Mouse (Mus musculus) forebrain, embryonic 12.5 days (tissue): Measurements from ENCODE around the gene Arfip1. TPM values are rescaled to one million over a fixed set of nuclear protein-coding genes. Genes with fewer than 3 reads are reported as not detected.
A peak's percentile ranks its signal among the peaks of the same experiment; 100 is the strongest.

ENCODE experiments used
- ATAC-seq: fragments of 200-750 bp; cut with Nextera tagmentation; 2 replicates; pipeline ENCODE4 v1.8.0; 2017; ENCODE audit warnings: moderate TSS enrichment; ENCODE audit not compliant: low FRiP score
- H3K27ac ChIP-seq: fragments of 300-500 bp; sonication (generic); 2 replicates; pipeline ENCODE4 v1.5.1; 2016; ENCODE audit warnings: mild to moderate bottlenecking
- H3K27me3 ChIP-seq: fragments of 300-500 bp; sonication (generic); 2 replicates; pipeline ENCODE4 v1.6.1; 2016; ENCODE audit warnings: mild to moderate bottlenecking
- H3K36me3 ChIP-seq: fragments of 300-500 bp; sonication (generic); replicated peaks from 2 replicates; pipeline ENCODE4 v1.6.1; 2016; ENCODE audit warnings: mild to moderate bottlenecking
- H3K4me1 ChIP-seq: fragments of 300-500 bp; sonication (generic); 2 replicates; pipeline ENCODE4 v1.6.1; 2016
- H3K4me2 ChIP-seq: fragments of 300-500 bp; sonication (generic); 2 replicates; pipeline ENCODE4 v1.6.1; 2016; ENCODE audit warnings: mild to moderate bottlenecking, moderate library complexity
- H3K4me3 ChIP-seq: fragments of 300-500 bp; sonication (generic); replicated peaks from 2 replicates; pipeline ENCODE4 v1.5.1; 2016; ENCODE audit warnings: mild to moderate bottlenecking
- H3K9ac ChIP-seq: fragments of 300-500 bp; sonication (generic); 2 replicates; pipeline ENCODE4 v1.6.1; 2016; ENCODE audit warnings: mild to moderate bottlenecking
- H3K9me3 ChIP-seq: fragments of 300-500 bp; sonication (generic); 2 replicates; pipeline ENCODE4 v1.6.1; 2016
- WGBS: fragments of 180-500 bp; shearing (Covaris S2); methylation state at CpG from one replicate; pipeline ENCODE4 v1.1.7; 2016; 5-methylcytosine and 5-hydroxymethylcytosine counted together
- polyA plus RNA-seq: library from polyadenylated mRNA; unstranded; fragments of >200 nt; fragmentation: Nextera tagmentation; extraction: Ambion mirVana; gene quantifications from 2 replicates; pipeline ENCODE4 v1.2.1, GENCODE M21; 2016

Gene Arfip1
- polyA plus RNA-seq, 1 experiment from 2014 or later, result 31.0 TPM

- peaks cover 65% of the 10 kb centered on the region for H3K27me3 ChIP-seq
Measured at GRCm38 (mm10) chr3:84480006-84480897, 102.2 kb downstream of the Arfip1 start, which contains the start of gene Fhdc1. TSS of gene Fhdc1 (minus strand) at chr3:84480429.

GRCm38 (mm10) chr3:84479293-84480005 is 103.0 kb downstream of the Arfip1 start:
- H3K4me2 ChIP-seq, result peak overlapping the region; percentile 92
- WGBS, result under 1% methylated on average over 61 of the region's 61 CpGs
- peaks cover 29% of the 10 kb centered on the region for H3K4me1 ChIP-seq

More at GRCm38 (mm10) chr3:84480006-84480897, 102.2 kb downstream of the Arfip1 start, which contains the start of gene Fhdc1:
- H3K36me3 ChIP-seq, result no peaks in the 10 kb centered on the region
- WGBS, result under 1% methylated on average over 78 of the region's 82 CpGs
- H3K4me2 ChIP-seq, result peak within 1 kb of the TSS; percentile 92
- no peaks in the 10 kb centered on the region for H3K9me3 ChIP-seq
- H3K9ac ChIP-seq, result peak within 1 kb of the TSS; percentile 62
- no peak within 1 kb of the TSS for H3K27ac ChIP-seq
- H3K4me1 ChIP-seq, result peaks cover 29% of the 10 kb centered on the region
- H3K4me3 ChIP-seq, result peak within 1 kb of the TSS; percentile 55
- peak; percentile 82 for ATAC-seq

GRCm38 (mm10) chr3:84478896-84479292 is 103.5 kb downstream of the Arfip1 start:
- Histone ChIP-seq H3K9ac (peak overlapping the region; percentile 62), H3K36me3 (no peaks in the 10 kb centered on the region), H3K4me2 (peak overlapping the region; percentile 92), H3K4me1 (peaks cover 29% of the 10 kb centered on the region), H3K9me3 (no peaks in the 10 kb centered on the region), H3K27me3 (peaks cover 69% of the 10 kb centered on the region), H3K27ac (no peak overlapping the region), H3K4me3 (peak overlapping the region; percentile 55)
- 3% methylated on average over 12 of the region's 12 CpGs for WGBS
- no peak for ATAC-seq

More at GRCm38 (mm10) chr3:84479293-84480005, 103.0 kb downstream of the Arfip1 start:
- peak overlapping the region; percentile 62 for H3K9ac ChIP-seq
- H3K36me3 ChIP-seq, result no peaks in the 10 kb centered on the region
- H3K4me3 ChIP-seq, result peak overlapping the region; percentile 55
- no peaks in the 10 kb centered on the region for H3K9me3 ChIP-seq
- ATAC-seq, result peak; percentile 53
- H3K27me3 ChIP-seq, result peaks cover 65% of the 10 kb centered on the region
- H3K27ac ChIP-seq, result no peak overlapping the region

GRCm38 (mm10) chr3:84478195-84478594 is 104.2 kb downstream of the Arfip1 start:
- H3K9ac ChIP-seq, result no peak overlapping the region
- peaks cover 72% of the 10 kb centered on the region for H3K27me3 ChIP-seq
- H3K27ac ChIP-seq, result no peak overlapping the region
- peak overlapping the region; percentile 55; the same call in 1 of the 2 replicates for H3K4me3 ChIP-seq
- peaks cover 29% of the 10 kb centered on the region for H3K4me1 ChIP-seq
- 9% methylated on average over 7 of the region's 7 CpGs for WGBS
- H3K9me3 ChIP-seq, result no peaks in the 10 kb centered on the region
- no peak for ATAC-seq
- no peaks in the 10 kb centered on the region for H3K36me3 ChIP-seq
- no peak overlapping the region for H3K4me2 ChIP-seq

GRCm38 (mm10) chr3:84477498-84477897 is 104.9 kb downstream of the Arfip1 start:
- H3K9ac ChIP-seq, result no peak overlapping the region
- H3K27me3 ChIP-seq, result peaks cover 66% of the 10 kb centered on the region
- H3K9me3 ChIP-seq, result no peaks in the 10 kb centered on the region
- H3K27ac ChIP-seq, result no peak overlapping the region
- no peak overlapping the region for H3K4me2 ChIP-seq
- no peak for ATAC-seq
- no peaks in the 10 kb centered on the region for H3K36me3 ChIP-seq
- peaks cover 29% of the 10 kb centered on the region for H3K4me1 ChIP-seq
- no peak overlapping the region for H3K4me3 ChIP-seq
- WGBS, result 76% methylated on average over 1 of the region's 1 CpGs

GRCm38 (mm10) chr3:84474981-84475775 is 107.2 kb downstream of the Arfip1 start:
- no peak overlapping the region for H3K9ac ChIP-seq
- no peak overlapping the region for H3K4me2 ChIP-seq
- no peaks in the 10 kb centered on the region for H3K36me3 ChIP-seq
- H3K27ac ChIP-seq, result no peak overlapping the region
- ATAC-seq, result no peak
- 90% methylated on average over 12 of the region's 12 CpGs for WGBS
- peaks cover 46% of the 10 kb centered on the region for H3K27me3 ChIP-seq
- H3K9me3 ChIP-seq, result no peaks in the 10 kb centered on the region
- H3K4me1 ChIP-seq, result peaks cover 22% of the 10 kb centered on the region
- no peak overlapping the region for H3K4me3 ChIP-seq

- Histone ChIP-seq H3K9ac (no peak overlapping the region), H3K27me3 (peaks cover 38% of the 10 kb centered on the region), H3K4me2 (no peak overlapping the region), H3K4me1 (peaks cover 15% of the 10 kb centered on the region), H3K36me3 (no peaks in the 10 kb centered on the region), H3K27ac (no peak overlapping the region), H3K4me3 (no peak overlapping the region), H3K9me3 (no peaks in the 10 kb centered on the region)
- WGBS, result 88% methylated on average over 6 of the region's 6 CpGs
- no peak for ATAC-seq
Measured at GRCm38 (mm10) chr3:84474398-84474797, 108.0 kb downstream of the Arfip1 start.

- H3K27me3 ChIP-seq, result peaks cover 23% of the 10 kb centered on the region
- ATAC-seq, result no peak
- 71% methylated on average over 5 of the region's 5 CpGs for WGBS
- H3K4me1 ChIP-seq, result peaks cover 3% of the 10 kb centered on the region; the same call in 1 of the 2 replicates
- no peak overlapping the region for H3K9ac ChIP-seq
- no peaks in the 10 kb centered on the region for H3K9me3 ChIP-seq
- H3K4me2 ChIP-seq, result no peak overlapping the region
- no peak overlapping the region for H3K27ac ChIP-seq
- H3K4me3 ChIP-seq, result no peak overlapping the region
- H3K36me3 ChIP-seq, result no peaks in the 10 kb centered on the region
Measured at GRCm38 (mm10) chr3:84472955-84473354, 109.5 kb downstream of the Arfip1 start.

GRCm38 (mm10) chr3:84472527-84472926 is 109.9 kb downstream of the Arfip1 start:
- no peak for ATAC-seq
- Histone ChIP-seq H3K9me3 (no peaks in the 10 kb centered on the region), H3K36me3 (no peaks in the 10 kb centered on the region), H3K27me3 (peaks cover 19% of the 10 kb centered on the region), H3K4me2 (no peak overlapping the region), H3K4me3 (no peak overlapping the region), H3K9ac (no peak overlapping the region), H3K27ac (no peak overlapping the region), H3K4me1 (peaks cover 7% of the 10 kb centered on the region; the same call in 1 of the 2 replicates)
- 61% methylated on average over 3 of the region's 3 CpGs for WGBS

- no peak overlapping the region for H3K4me3 ChIP-seq
- H3K9ac ChIP-seq, result no peak overlapping the region
- H3K27me3 ChIP-seq, result peaks cover 6% of the 10 kb centered on the region; the same call in 1 of the 2 replicates
- no peak for ATAC-seq
- H3K9me3 ChIP-seq, result no peaks in the 10 kb centered on the region
- H3K4me1 ChIP-seq, result peaks cover 8% of the 10 kb centered on the region; the same call in 1 of the 2 replicates
- H3K36me3 ChIP-seq, result no peaks in the 10 kb centered on the region
- H3K27ac ChIP-seq, result no peak overlapping the region
- H3K4me2 ChIP-seq, result no peak overlapping the region
- 91% methylated on average over 4 of the region's 4 CpGs for WGBS
Measured at GRCm38 (mm10) chr3:84471146-84471545, 111.3 kb downstream of the Arfip1 start.

GRCm38 (mm10) chr3:84468111-84468453 is 114.3 kb downstream of the Arfip1 start:
- Histone ChIP-seq H3K9ac (no peak overlapping the region), H3K36me3 (no peaks in the 10 kb centered on the region), H3K4me1 (peaks cover 8% of the 10 kb centered on the region; the same call in 1 of the 2 replicates), H3K4me3 (no peak overlapping the region), H3K9me3 (no peaks in the 10 kb centered on the region), H3K27me3 (no peaks in the 10 kb centered on the region), H3K4me2 (no peak overlapping the region), H3K27ac (no peak overlapping the region)
- 27% methylated on average over 4 of the region's 4 CpGs for WGBS
- no peak for ATAC-seq
